Mouse (Mus musculus): ENCODE results near the gene Ptger3. TPM values are rescaled to one million over a fixed set of nuclear protein-coding genes. Genes with fewer than 3 reads are reported as not detected.

The Ptger3 gene
- polyA plus RNA-seq, 1 experiment from 2014 or later: 27.8 TPM

DNA sequence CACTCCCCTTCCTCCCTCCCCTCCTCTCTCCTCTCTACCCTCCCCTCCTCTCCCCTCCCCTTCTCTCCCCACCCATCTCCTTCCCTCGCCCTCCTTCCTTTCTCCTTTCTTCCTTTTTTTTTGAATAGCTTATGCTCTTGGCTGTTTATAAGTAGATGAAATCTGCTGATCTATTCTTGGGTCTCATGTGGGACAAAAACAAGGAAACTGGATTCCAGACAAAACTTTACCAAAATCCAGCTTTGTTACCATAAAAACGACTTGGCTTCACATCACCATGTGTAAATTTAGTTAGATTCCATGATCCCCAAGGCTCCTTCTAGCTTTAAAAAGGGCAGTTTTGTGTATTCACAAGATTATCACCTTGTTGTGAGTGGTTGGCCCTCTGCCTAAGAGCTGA is 70.6 kb downstream of the Ptger3 start:
- 60% methylated on average over 2 of the region's 2 CpGs for WGBS
- DNase-seq (ENCODE audit: low spot score) (no peak), ATAC-seq (replicated peaks; ENCODE audit: low FRiP score, low read depth) (no peak)
- no peak overlapping the region for H3K4me2 ChIP-seq (ENCODE audit: low read length)
- no peaks in the 10 kb centered on the region for H3K27me3 ChIP-seq (ENCODE audit: insufficient read depth, low read length)
- TF ChIP-seq CTCF (IDR thresholded peaks at IDR 0.05; ENCODE audit: low read depth): no peak
- no peaks in the 10 kb centered on the region for H3K9me3 ChIP-seq (replicated peaks; ENCODE audit: low read length)
- H3K27ac ChIP-seq: no peak overlapping the region
- no peak overlapping the region for H3K9ac ChIP-seq (ENCODE audit: low read depth, low read length)
- H3K4me1 ChIP-seq (replicated peaks; ENCODE audit: insufficient read depth, low read length): no peaks in the 10 kb centered on the region
- no peaks in the 10 kb centered on the region for H3K36me3 ChIP-seq (ENCODE audit: insufficient read depth, low read length)
- H3K4me3 ChIP-seq (replicated peaks; ENCODE audit: low read depth, low read length): no peak overlapping the region

DNA sequence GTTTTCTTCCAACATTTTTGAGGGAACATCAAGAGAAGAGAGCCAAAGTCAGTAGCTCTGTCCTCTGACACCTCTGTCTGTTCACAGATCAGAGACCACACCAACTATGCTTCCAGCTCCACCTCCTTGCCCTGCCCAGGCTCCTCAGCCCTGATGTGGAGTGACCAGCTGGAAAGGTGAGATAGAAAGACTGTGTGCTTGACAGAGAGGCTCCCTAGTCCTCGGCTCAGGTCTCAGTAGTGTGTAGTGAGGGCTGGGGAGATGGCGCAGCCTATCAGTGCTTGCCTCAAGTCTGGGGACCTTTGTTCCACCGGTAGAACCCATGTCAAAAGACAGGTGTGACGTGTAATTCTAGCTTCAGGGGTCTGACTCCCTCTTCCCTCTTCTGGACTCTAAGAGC is 74.9 kb downstream of the Ptger3 start:
- no peak for TF ChIP-seq CTCF (IDR thresholded peaks at IDR 0.05; ENCODE audit: low read depth)
- H3K9me3 ChIP-seq (replicated peaks; ENCODE audit: low read length): no peaks in the 10 kb centered on the region
- no peak overlapping the region for H3K4me3 ChIP-seq (replicated peaks; ENCODE audit: low read depth, low read length)
- DNase-seq (ENCODE audit: low spot score) (no peak), ATAC-seq (replicated peaks; ENCODE audit: low FRiP score, low read depth) (no peak; the same call in 1 of the 2 replicates)
- H3K4me2 ChIP-seq (ENCODE audit: low read length): no peak overlapping the region
- H3K9ac ChIP-seq (ENCODE audit: low read depth, low read length): no peak overlapping the region
- no peaks in the 10 kb centered on the region for H3K27me3 ChIP-seq (ENCODE audit: insufficient read depth, low read length)
- H3K4me1 ChIP-seq (replicated peaks; ENCODE audit: insufficient read depth, low read length): no peaks in the 10 kb centered on the region
- H3K27ac ChIP-seq: no peak overlapping the region
- WGBS: 74% methylated on average over 4 of the region's 4 CpGs
- H3K36me3 ChIP-seq (ENCODE audit: insufficient read depth, low read length): no peaks in the 10 kb centered on the region

DNA sequence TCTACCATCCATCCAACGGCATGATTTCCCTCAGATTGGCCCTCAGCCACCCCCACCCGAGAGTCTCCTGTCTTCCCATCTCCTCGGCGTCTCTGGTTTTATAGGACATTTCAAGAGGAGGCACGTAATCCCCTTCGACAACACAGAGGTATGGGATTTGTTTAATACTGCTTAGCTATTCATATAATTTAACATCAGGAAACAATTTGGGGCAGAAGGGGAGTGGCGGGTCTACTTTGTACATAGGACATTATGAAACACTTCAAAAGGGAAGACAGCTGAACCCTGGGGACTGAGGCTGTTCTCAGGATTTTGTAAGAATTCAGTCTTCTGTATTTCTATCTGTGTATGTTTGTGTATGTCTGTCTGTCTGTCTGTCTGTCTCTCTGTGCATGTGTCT is 94.9 kb downstream of the Ptger3 start:
- DNase-seq (ENCODE audit: low spot score) (no peak), ATAC-seq (replicated peaks; ENCODE audit: low FRiP score, low read depth) (no peak)
- Histone ChIP-seq H3K27ac (no peak overlapping the region), H3K4me1 (replicated peaks; ENCODE audit: insufficient read depth, low read length) (no peaks in the 10 kb centered on the region), H3K4me2 (ENCODE audit: low read length) (no peak overlapping the region), H3K9me3 (replicated peaks; ENCODE audit: low read length) (no peaks in the 10 kb centered on the region), H3K9ac (ENCODE audit: low read depth, low read length) (no peak overlapping the region), H3K36me3 (ENCODE audit: insufficient read depth, low read length) (no peaks in the 10 kb centered on the region), H3K27me3 (ENCODE audit: insufficient read depth, low read length) (no peaks in the 10 kb centered on the region), H3K4me3 (replicated peaks; ENCODE audit: low read depth, low read length) (no peak overlapping the region)
- 82% methylated on average over 7 of the region's 7 CpGs for WGBS
- no peak for TF ChIP-seq CTCF (IDR thresholded peaks at IDR 0.05; ENCODE audit: low read depth)

DNA sequence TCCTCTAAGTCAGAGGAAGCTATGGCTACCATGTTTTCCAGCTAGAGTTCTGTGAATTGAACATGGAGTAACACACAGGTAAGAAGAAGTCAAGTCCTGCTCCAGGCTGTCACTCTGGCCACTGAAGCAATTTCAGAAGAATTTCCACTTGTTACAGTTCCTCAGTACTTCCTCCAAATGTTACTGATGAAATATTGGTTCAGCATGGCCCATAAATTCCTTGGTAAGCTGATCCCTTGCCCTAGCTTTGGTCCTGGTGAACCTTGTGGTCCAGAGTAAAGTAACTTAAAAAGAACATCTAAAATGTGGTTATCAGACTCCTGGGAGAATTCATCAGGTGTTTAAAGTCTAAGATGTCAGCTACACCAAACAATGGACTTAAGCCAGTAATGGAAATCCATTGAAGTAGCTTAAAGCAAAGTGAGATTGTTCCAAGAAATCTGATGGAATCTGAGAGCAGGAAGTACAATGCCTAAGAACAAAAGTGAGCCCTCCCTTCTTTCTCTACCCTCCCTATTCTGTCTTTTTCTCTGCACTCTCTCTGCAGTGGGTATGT is 97.9 kb downstream of the Ptger3 start:
- no peak overlapping the region for H3K4me2 ChIP-seq (ENCODE audit: low read length)
- H3K27me3 ChIP-seq (ENCODE audit: insufficient read depth, low read length): no peaks in the 10 kb centered on the region
- H3K4me3 ChIP-seq (replicated peaks; ENCODE audit: low read depth, low read length): no peak overlapping the region
- ATAC-seq (replicated peaks; ENCODE audit: low FRiP score, low read depth) (no peak; the same call in 1 of the 2 replicates), DNase-seq (ENCODE audit: low spot score) (peak; percentile 57)
- no peak overlapping the region for H3K27ac ChIP-seq
- no peaks in the 10 kb centered on the region for H3K36me3 ChIP-seq (ENCODE audit: insufficient read depth, low read length)
- no peaks in the 10 kb centered on the region for H3K9me3 ChIP-seq (replicated peaks; ENCODE audit: low read length)
- H3K9ac ChIP-seq (ENCODE audit: low read depth, low read length): no peak overlapping the region
- H3K4me1 ChIP-seq (replicated peaks; ENCODE audit: insufficient read depth, low read length): no peaks in the 10 kb centered on the region
- TF ChIP-seq CTCF (IDR thresholded peaks at IDR 0.05; ENCODE audit: low read depth): no peak

DNA sequence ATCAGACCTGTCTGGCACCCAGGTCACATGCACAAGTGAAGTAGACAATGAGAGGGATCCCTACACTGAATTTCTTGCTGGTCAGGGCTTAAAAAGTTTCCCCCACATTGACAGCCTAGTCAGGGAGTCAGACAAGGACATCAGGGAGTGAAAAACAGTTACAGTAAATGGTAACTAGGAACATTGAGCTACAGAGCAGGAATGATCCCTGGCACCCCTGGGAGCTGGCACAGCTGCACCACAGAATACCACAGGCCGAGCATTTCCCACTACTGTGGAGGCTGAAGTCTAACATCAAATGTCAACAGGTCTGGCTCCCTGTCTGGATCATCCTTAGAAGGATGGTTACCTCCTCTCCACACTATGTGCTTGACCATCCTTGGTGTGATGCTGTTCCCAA is 98.8 kb downstream of the Ptger3 start:
- H3K27ac ChIP-seq: no peak overlapping the region
- no peak for TF ChIP-seq CTCF (IDR thresholded peaks at IDR 0.05; ENCODE audit: low read depth)
- no peak overlapping the region for H3K4me3 ChIP-seq (replicated peaks; ENCODE audit: low read depth, low read length)
- WGBS: 52% methylated on average over 1 of the region's 1 CpGs
- H3K4me1 ChIP-seq (replicated peaks; ENCODE audit: insufficient read depth, low read length): no peaks in the 10 kb centered on the region
- no peaks in the 10 kb centered on the region for H3K27me3 ChIP-seq (ENCODE audit: insufficient read depth, low read length)
- H3K4me2 ChIP-seq (ENCODE audit: low read length): no peak overlapping the region
- no peaks in the 10 kb centered on the region for H3K9me3 ChIP-seq (replicated peaks; ENCODE audit: low read length)
- H3K36me3 ChIP-seq (ENCODE audit: insufficient read depth, low read length): no peaks in the 10 kb centered on the region
- DNase-seq (ENCODE audit: low spot score) (no peak), ATAC-seq (replicated peaks; ENCODE audit: low FRiP score, low read depth) (no peak)
- no peak overlapping the region for H3K9ac ChIP-seq (ENCODE audit: low read depth, low read length)

DNA sequence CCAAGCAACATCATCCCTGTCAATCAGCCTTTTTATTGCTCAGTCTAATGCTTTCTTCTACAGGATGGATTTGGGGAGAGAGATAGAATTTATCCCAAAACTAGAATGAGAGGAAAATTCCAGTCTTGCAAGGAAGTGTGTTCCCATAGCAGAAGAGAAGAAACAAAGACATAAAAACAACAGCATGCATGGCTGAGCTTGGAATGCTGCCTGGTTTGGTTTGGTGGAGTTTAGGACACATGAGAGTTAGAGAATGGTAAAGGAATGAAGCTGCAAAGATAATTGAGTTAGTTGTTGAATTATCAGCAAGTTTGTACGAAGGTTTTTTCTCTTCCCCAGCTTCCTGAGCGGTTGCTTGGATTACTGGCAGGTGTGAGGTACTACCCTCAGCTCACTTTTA is 99.5 kb downstream of the Ptger3 start:
- H3K4me3 ChIP-seq (replicated peaks; ENCODE audit: low read depth, low read length): no peak overlapping the region
- no peaks in the 10 kb centered on the region for H3K36me3 ChIP-seq (ENCODE audit: insufficient read depth, low read length)
- no peak overlapping the region for H3K27ac ChIP-seq
- no peaks in the 10 kb centered on the region for H3K27me3 ChIP-seq (ENCODE audit: insufficient read depth, low read length)
- peak; percentile 54; the same call in 1 of the 2 replicates for ATAC-seq (replicated peaks; ENCODE audit: low FRiP score, low read depth)
- H3K9me3 ChIP-seq (replicated peaks; ENCODE audit: low read length): no peaks in the 10 kb centered on the region
- H3K4me2 ChIP-seq (ENCODE audit: low read length): no peak overlapping the region
- TF ChIP-seq CTCF (IDR thresholded peaks at IDR 0.05; ENCODE audit: low read depth): no peak
- peak; percentile 37 for DNase-seq (ENCODE audit: low spot score)
- WGBS: 43% methylated on average over 2 of the region's 2 CpGs
- H3K9ac ChIP-seq (ENCODE audit: low read depth, low read length): no peak overlapping the region
- no peaks in the 10 kb centered on the region for H3K4me1 ChIP-seq (replicated peaks; ENCODE audit: insufficient read depth, low read length)

DNA sequence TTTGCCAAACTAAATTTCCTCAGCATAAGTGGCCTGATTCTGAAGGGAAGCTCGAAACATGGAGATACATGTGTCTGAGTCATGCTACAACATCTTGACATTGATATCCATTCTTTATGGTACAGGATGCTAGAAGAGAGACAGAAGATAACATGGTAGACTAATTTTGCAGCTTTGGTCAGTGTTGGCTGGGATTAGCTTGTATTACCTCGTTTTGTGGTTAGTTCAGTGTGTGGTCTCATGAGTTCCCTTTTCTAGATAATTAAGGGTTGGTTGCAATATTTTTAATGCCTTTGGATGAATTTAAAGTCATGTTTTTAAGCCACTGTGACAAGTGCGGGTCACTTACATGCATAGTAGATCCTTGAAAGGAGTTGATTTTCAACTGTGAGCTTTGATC is 119.4 kb downstream of the Ptger3 start:
- DNase-seq (ENCODE audit: low spot score): no peak
- Histone ChIP-seq H3K27me3 (ENCODE audit: insufficient read depth, low read length) (no peaks in the 10 kb centered on the region), H3K4me1 (replicated peaks; ENCODE audit: insufficient read depth, low read length) (no peaks in the 10 kb centered on the region), H3K27ac (no peak overlapping the region), H3K4me3 (replicated peaks; ENCODE audit: low read depth, low read length) (no peak overlapping the region), H3K9ac (ENCODE audit: low read depth, low read length) (no peak overlapping the region), H3K4me2 (ENCODE audit: low read length) (no peak overlapping the region), H3K36me3 (ENCODE audit: insufficient read depth, low read length) (no peaks in the 10 kb centered on the region), H3K9me3 (replicated peaks; ENCODE audit: low read length) (no peaks in the 10 kb centered on the region)
- TF ChIP-seq CTCF (IDR thresholded peaks at IDR 0.05; ENCODE audit: low read depth): no peak
- 83% methylated on average over 3 of the region's 3 CpGs for WGBS
- no peak for ATAC-seq (replicated peaks; ENCODE audit: low FRiP score, low read depth)
